Comparison of ENCODE assay signal across 9 mouse cellular contexts in genomic region chr3:30219190-30219884, GRCm38 (mm10).
DNase-seq lines count a peak whose midpoint lies in the region; ATAC-seq lines count a peak whose summit lies in the region.
"Had no signal": no experiment of that assay in that cellular context is flagged by ENCODE, and none has a peak within 500 bp of the region (broad histone marks: within the 10 kb centered on the region; RNA-seq: fewer than 3 reads in every experiment).

No protein-coding gene starts in this region.

- ATAC-seq in kidney, embryonic 14.5 days (ENCODE audit: low FRiP score, low TSS enrichment), result no peak
- peak; percentile 71; the same call in 1 of the 2 replicates for ATAC-seq in forebrain, embryonic 14.5 days
- ATAC-seq in limb, embryonic 13.5 days (ENCODE audit: low FRiP score, low read depth), result no peak
- ATAC-seq in neural tube, embryonic 15.5 days (ENCODE audit: low FRiP score), result no peak
- ATAC-seq in erythroblast, adult 5-6 weeks (replicated peaks; ENCODE audit: low FRiP score, poor library complexity, severe bottlenecking), result no peak

- no peak for DNase-seq in kidney, postnatal 10 days
- peak; percentile 46 for DNase-seq in forebrain, embryonic 14.5 days (ENCODE audit: low spot score)
- DNase-seq in urinary bladder, adult 2 months (ENCODE audit: low spot score), result no peak
- no peak for DNase-seq in urinary bladder, adult 18-20 months (ENCODE audit: low spot score in 2 of 2)
- DNase-seq: kidney, postnatal 4 days had no signal

- 0 out of 2 replicates have a peak, but pooled peaks cover 5% of the 10 kb centered on the region for H3K4me1 ChIP-seq in kidney, embryonic 14.5 days (ENCODE audit: control insufficient read depth, insufficient read depth, low read length)
- peaks cover 6% of the 10 kb centered on the region; the same call in 1 of the 2 replicates for H3K4me1 ChIP-seq in forebrain, embryonic 14.5 days (ENCODE audit: control insufficient read depth, insufficient read depth, low read length)
- H3K4me1 ChIP-seq in limb, embryonic 13.5 days, result peaks cover 67% of the 10 kb centered on the region
- H3K4me1 ChIP-seq in neural tube, embryonic 15.5 days, result peaks cover 11% of the 10 kb centered on the region

- no peaks in the 10 kb centered on the region for H3K9me3 ChIP-seq in kidney, embryonic 14.5 days (ENCODE audit: control insufficient read depth, low read length)
- H3K9me3 ChIP-seq in forebrain, embryonic 14.5 days (replicated peaks; ENCODE audit: control insufficient read depth, low read length), result no peaks in the 10 kb centered on the region
- H3K9me3 ChIP-seq in limb, embryonic 13.5 days, result no peaks in the 10 kb centered on the region
- H3K9me3 ChIP-seq in neural tube, embryonic 15.5 days (replicated peaks), result no peaks in the 10 kb centered on the region

- peak overlapping the region; percentile 40 for H3K4me2 ChIP-seq in kidney, embryonic 14.5 days (replicated peaks; ENCODE audit: low read depth, low read length)
- H3K4me2 ChIP-seq in forebrain, embryonic 14.5 days (ENCODE audit: low read length), result peak overlapping the region; percentile 51
- H3K4me2 ChIP-seq in limb, embryonic 13.5 days (replicated peaks), result peak overlapping the region; percentile 59
- H3K4me2 ChIP-seq in neural tube, embryonic 15.5 days, result peak overlapping the region; percentile 53

- peak overlapping the region; percentile 12 for H3K4me3 ChIP-seq in kidney, embryonic 14.5 days (ENCODE audit: low read length)
- peak overlapping the region; percentile 19 for H3K4me3 ChIP-seq in forebrain, embryonic 14.5 days (ENCODE audit: low read depth, low read length)
- peak overlapping the region; percentile 26 for H3K4me3 ChIP-seq in limb, embryonic 13.5 days
- peak overlapping the region; percentile 14 for H3K4me3 ChIP-seq in neural tube, embryonic 15.5 days (replicated peaks)

- H3K27me3 ChIP-seq in kidney, embryonic 14.5 days (ENCODE audit: control insufficient read depth, insufficient read depth, low read length), result peaks cover 4% of the 10 kb centered on the region; the same call in 1 of the 2 replicates
- peaks cover 33% of the 10 kb centered on the region for H3K27me3 ChIP-seq in forebrain, embryonic 14.5 days (replicated peaks; ENCODE audit: control insufficient read depth, insufficient read depth, low read length)
- H3K27me3 ChIP-seq in limb, embryonic 13.5 days, result no peaks in the 10 kb centered on the region
- peaks cover 23% of the 10 kb centered on the region for H3K27me3 ChIP-seq in neural tube, embryonic 15.5 days (replicated peaks)

- H3K27ac ChIP-seq in kidney, embryonic 14.5 days (ENCODE audit: low read depth, low read length), result no peak overlapping the region
- H3K27ac ChIP-seq in forebrain, embryonic 14.5 days (ENCODE audit: low read depth, low read length), result no peak overlapping the region
- peak overlapping the region; percentile 65 for H3K27ac ChIP-seq in limb, embryonic 13.5 days
- H3K27ac ChIP-seq in neural tube, embryonic 15.5 days (replicated peaks), result no peak overlapping the region

- WGBS in kidney, embryonic 14.5 days, result 7% methylated on average over 21 of the region's 21 CpGs
- under 1% methylated on average over 21 of the region's 21 CpGs for WGBS in forebrain, embryonic 14.5 days
- WGBS in limb, embryonic 13.5 days, result 5% methylated on average over 21 of the region's 21 CpGs
- WGBS in neural tube, embryonic 15.5 days, result 5% methylated on average over 21 of the region's 21 CpGs

- no peak overlapping the region for H3K9ac ChIP-seq in kidney, embryonic 14.5 days (ENCODE audit: low read depth, low read length)
- 0 out of 2 replicates have a peak overlapping the region, but pooled peaks have one; percentile 29 for H3K9ac ChIP-seq in forebrain, embryonic 14.5 days (ENCODE audit: low read length)
- peak overlapping the region; percentile 50 for H3K9ac ChIP-seq in limb, embryonic 13.5 days
- peak overlapping the region; percentile 24; the same call in 1 of the 2 replicates for H3K9ac ChIP-seq in neural tube, embryonic 15.5 days (replicated peaks)

- no peaks in the 10 kb centered on the region for H3K36me3 ChIP-seq in kidney, embryonic 14.5 days (ENCODE audit: control insufficient read depth, insufficient read depth, low read length)
- H3K36me3 ChIP-seq in forebrain, embryonic 14.5 days (ENCODE audit: control insufficient read depth, insufficient read depth, low read length), result no peaks in the 10 kb centered on the region
- H3K36me3 ChIP-seq in limb, embryonic 13.5 days, result no peaks in the 10 kb centered on the region
- no peaks in the 10 kb centered on the region for H3K36me3 ChIP-seq in neural tube, embryonic 15.5 days
